Mouse (Mus musculus) duodenum, adult 2 months (tissue): ENCODE data around the gene Fam229a. TPM values are rescaled to one million over a fixed set of nuclear protein-coding genes. Genes with fewer than 3 reads are reported as not detected.

Experiments
- polyA plus RNA-seq: library from polyadenylated mRNA; depleted of rRNA; stranded (reverse); fragments of >200 nt; gene quantifications from 2 replicates; pipeline ENCODE4 v1.2.3, GENCODE M21; 2012; ENCODE audit warnings: low replicate concordance; rRNA removed

Fam229a gene
- polyA plus RNA-seq, result 0.28 TPM in 1 of 2 replicates, not detected in the other

DNA sequence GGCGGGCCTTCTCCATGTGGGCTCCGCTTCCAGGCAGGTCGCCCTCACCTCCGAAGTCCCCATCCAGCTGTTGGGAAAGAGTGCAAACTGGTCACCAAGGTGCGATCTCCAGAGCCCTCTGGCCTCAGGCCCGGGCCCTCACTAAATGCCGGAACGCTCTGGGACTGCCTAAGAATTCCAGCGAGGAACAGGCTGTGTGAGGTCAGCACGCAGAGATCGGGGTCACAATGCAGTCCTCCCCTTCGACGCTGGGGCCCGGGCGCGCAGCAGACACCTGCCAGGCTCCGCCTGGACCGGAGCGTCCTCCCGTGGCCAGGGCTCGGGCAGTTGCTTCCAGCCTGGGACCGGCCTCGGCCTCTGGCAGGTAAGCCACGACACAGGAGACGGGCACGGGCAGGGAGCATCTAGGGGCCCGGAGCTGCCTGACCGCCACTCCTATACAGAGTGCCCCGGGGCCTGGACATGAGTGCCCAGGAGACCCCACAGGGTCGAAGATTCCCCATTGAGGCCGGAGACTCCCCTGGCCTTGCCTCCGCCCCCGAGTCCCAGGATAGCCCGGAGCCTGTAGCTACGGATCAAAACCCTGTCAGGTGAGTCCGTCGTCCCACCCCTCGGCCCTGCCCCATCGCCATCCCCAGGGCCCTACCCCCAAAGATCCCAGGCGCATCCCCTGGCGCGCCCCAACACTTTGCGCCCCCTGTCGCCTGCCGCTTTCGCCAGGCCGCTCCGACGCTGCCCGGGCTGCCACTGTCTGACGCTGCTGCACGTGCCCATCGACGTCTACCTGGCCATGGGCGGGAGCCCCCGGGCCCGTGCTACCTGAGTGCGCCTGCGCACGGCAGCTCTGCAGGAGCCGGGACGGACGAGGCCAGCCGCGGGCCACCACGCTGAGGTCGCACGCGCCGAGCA is at the start of gene Fam229a, which contains the start of gene Tssk3:
Fam229a (plus strand) TSS at position 219 of the 909 bp plus-strand sequence.
Tssk3 (minus strand) TSS at position 51 of the 909 bp plus-strand sequence.

DNA sequence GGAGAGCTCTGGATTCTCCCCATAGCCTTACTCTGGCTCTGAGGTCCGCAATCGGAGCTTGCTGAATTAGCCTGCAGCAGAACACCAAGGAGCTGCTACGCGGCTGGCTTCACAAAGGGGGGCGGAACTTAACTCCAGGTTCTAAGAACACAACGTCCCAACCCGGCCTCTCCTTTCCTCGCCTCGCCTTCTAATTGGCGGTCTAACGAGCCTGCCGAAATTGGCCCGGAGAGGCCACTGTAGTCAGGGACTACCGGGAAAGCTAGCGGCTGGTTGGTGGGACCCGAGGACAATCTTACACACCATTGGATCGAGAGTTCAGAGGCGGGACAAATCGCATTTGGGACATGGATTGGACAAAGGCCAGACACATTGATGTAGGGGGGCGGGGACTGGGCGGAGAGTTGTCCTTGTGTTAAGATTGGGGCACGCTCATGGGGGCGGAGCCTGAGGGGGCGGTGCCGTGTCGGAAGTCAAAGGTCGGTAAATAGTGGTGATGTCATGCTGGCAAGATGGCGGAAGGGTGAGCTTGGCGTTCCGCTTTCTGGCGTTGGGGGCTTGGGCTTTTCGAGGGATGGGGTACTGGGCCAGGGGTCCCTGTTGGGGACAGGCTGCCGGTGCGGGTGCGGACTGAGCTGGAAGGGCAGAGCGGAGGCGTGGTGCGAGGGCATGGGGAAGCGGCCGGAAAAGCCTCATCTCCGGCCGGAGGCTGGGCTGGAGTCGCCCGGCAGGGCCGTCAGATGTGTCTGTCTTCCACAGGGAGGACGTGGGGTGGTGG is 29.6 kb upstream of the Fam229a start, which contains the start of gene Bsdc1:
Bsdc1 (plus strand) TSS at position 399 of the 778 bp plus-strand sequence.

DNA sequence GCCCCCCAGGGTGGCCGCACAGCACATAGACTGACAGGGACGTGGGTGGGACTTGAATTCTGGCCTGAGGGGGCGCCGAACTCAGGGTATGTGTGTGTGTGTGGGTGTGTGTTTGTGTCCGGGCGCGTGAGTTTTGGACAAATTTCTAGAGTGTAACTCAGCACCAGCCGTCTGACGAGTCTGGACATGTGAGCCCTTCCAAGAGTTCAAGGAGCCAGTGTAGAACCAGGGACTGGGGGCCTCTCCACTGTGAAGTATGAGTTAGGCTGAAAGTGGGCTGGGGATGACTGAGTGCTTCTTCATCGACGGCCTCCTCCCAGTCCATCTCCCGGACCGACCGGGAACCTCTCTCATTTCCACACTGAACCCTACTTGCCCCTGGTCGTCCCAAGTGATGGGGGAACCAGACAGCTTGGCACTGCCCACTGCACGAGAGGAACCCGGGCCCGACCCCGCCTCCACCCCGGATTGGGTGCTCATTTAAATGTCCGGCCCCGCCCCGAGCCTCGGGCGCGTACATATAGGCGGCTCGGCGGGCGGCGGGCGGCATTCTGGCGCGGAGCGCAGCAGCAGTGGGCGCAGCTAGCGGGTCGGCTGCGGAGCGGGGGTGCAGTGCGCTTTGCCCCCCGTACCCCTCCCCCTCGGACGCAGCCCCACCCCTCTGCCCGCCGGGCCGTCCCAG is 22.2 kb downstream of the Fam229a start, which contains the start of gene Marcksl1:
Marcksl1 (plus strand) TSS at position 496 of the 682 bp plus-strand sequence.

Other genes with a start within 250 kb of the Fam229a start
- gene C77080, start 229.8 kb upstream of the Fam229a start, polyA plus RNA-seq, result 158 and 230 TPM in 2 replicates
- 0.19 and 0.27 TPM in 2 replicates for gene Sync, start 203.6 kb upstream of the Fam229a start, polyA plus RNA-seq
- 4.3 and 6.0 TPM in 2 replicates for gene Rbbp4, start 155.8 kb upstream of the Fam229a start, polyA plus RNA-seq
- 4.1 and 6.8 TPM in 2 replicates for gene Zbtb8os, start 155.5 kb upstream of the Fam229a start, polyA plus RNA-seq
- gene Zbtb8a, start 113.1 kb upstream of the Fam229a start, polyA plus RNA-seq, result 2.4 and 4.3 TPM in 2 replicates
- not detected in 2 replicates for gene Zbtb8b, start 50.3 kb upstream of the Fam229a start, polyA plus RNA-seq
- 13.4 and 21.0 TPM in 2 replicates for gene Bsdc1, start 29.6 kb upstream of the Fam229a start, polyA plus RNA-seq
- not detected in 2 replicates for gene Tssk3, start 168 bp upstream of the Fam229a start, polyA plus RNA-seq
- 12.7 and 25.1 TPM in 2 replicates for gene Marcksl1, start 22.4 kb downstream of the Fam229a start, polyA plus RNA-seq
- gene Hdac1, start 51.5 kb downstream of the Fam229a start, polyA plus RNA-seq, result 11.4 and 15.1 TPM in 2 replicates
- 3.1 and 9.9 TPM in 2 replicates for gene Lck, start 82.5 kb downstream of the Fam229a start, polyA plus RNA-seq
- 0.12 and 0.74 TPM in 2 replicates for gene Fam167b, start 87.4 kb downstream of the Fam229a start, polyA plus RNA-seq
- gene Eif3i, start 109.5 kb downstream of the Fam229a start, polyA plus RNA-seq, result 131 and 141 TPM in 2 replicates
- 82.2 and 99.8 TPM in 2 replicates for gene Tmem234, start 109.5 kb downstream of the Fam229a start, polyA plus RNA-seq
- gene Dcdc2b, start 123.1 kb downstream of the Fam229a start, polyA plus RNA-seq, result 2.8 and 3.6 TPM in 2 replicates
- 23.9 and 24.6 TPM in 2 replicates for gene Iqcc, start 127.9 kb downstream of the Fam229a start, polyA plus RNA-seq
- gene Ccdc28b, start 132.8 kb downstream of the Fam229a start, polyA plus RNA-seq, result 4.5 and 7.3 TPM in 2 replicates
- gene Txlna, start 149.9 kb downstream of the Fam229a start, polyA plus RNA-seq, result 10.7 and 14.1 TPM in 2 replicates
- 7.2 and 11.7 TPM in 2 replicates for gene Kpna6, start 181.6 kb downstream of the Fam229a start, polyA plus RNA-seq
- 15.2 and 19.6 TPM in 2 replicates for gene Tmem39b, start 205.6 kb downstream of the Fam229a start, polyA plus RNA-seq